Mouse (Mus musculus) layer of hippocampus, adult 2 months (tissue): ENCODE measurements around the gene Olfr1155. TPM values are rescaled to one million over a fixed set of nuclear protein-coding genes. Genes with fewer than 3 reads are reported as not detected.

ENCODE experiments used
- DNase-seq, 2 experiments: peaks; one replicate each; pipeline ENCODE4 v3.0.0; 2022; ENCODE audit warnings: low spot score in 2 of 2
- H3K27ac ChIP-seq: fragments of 200-600 bp; 2 replicates; pipeline ENCODE4 v1.8.1; 2022
- H3K4me3 ChIP-seq: fragments of 200-600 bp; 2 replicates; pipeline ENCODE4 v1.8.1; 2022; ENCODE audit warnings: mild to moderate bottlenecking
- CTCF ChIP-seq: fragments of 200-600 bp; conservative IDR thresholded peaks from 2 replicates; pipeline ENCODE4 v1.8.1; 2022; ENCODE audit warnings: antibody characterized with exemption, mild to moderate bottlenecking, moderate library complexity
- long read RNA-seq, 2 experiments: library from polyadenylated mRNA; stranded (forward); transcript quantifications; one replicate each; pipeline ENCODE4 v2.0.0; 2021; ENCODE audit warnings: borderline mapping rate in 2 of 2
- total RNA-seq, 2 experiments: library from RNA; stranded (reverse); gene quantifications; 2 replicates each; pipeline ENCODE4 v1.2.3; 2021

The Olfr1155 gene
- total RNA-seq, result not detected
- long read RNA-seq, experiment 1, result 0 reads
- long read RNA-seq, experiment 2, result 0 reads

GRCm38 (mm10) chr2:87945037-87945436 lies at the start of gene Olfr1155:
Olfr1155 (minus strand) TSS chr2:87945137.
- Histone ChIP-seq H3K27ac (no peak within 1 kb of the TSS), H3K4me3 (no peak within 1 kb of the TSS)
- DNase-seq, result no peak
- TF ChIP-seq CTCF, result no peak

GRCm38 (mm10) chr2:87989813-87990212 lies 44.9 kb upstream of the Olfr1155 start, which contains the start of gene Olfr1158:
Olfr1158 (plus strand) TSS chr2:87990113.
- no peak for TF ChIP-seq CTCF
- DNase-seq, result no peak
- Histone ChIP-seq H3K27ac (no peak within 1 kb of the TSS), H3K4me3 (no peak within 1 kb of the TSS)

- no peak for DNase-seq
- Histone ChIP-seq H3K4me3 (no peak within 1 kb of the TSS), H3K27ac (no peak within 1 kb of the TSS)
- TF ChIP-seq CTCF, result no peak
These were observed 29.6 kb upstream of the Olfr1155 start, which contains the start of gene Olfr74 for GRCm38 (mm10) chr2:87974563-87974962. Olfr74 (minus strand) TSS chr2:87974663.

- Histone ChIP-seq H3K4me3 (no peak within 1 kb of the TSS), H3K27ac (no peak within 1 kb of the TSS)
- no peak for TF ChIP-seq CTCF
- DNase-seq, result no peak
These were observed 23.3 kb upstream of the Olfr1155 start, which contains the start of gene Olfr1157 for GRCm38 (mm10) chr2:87968199-87968598. Olfr1157 (minus strand) TSS chr2:87968299.

GRCm38 (mm10) chr2:87953000-87953399 lies 8.1 kb upstream of the Olfr1155 start, which contains the start of gene Olfr1156:
Olfr1156 (minus strand) TSS chr2:87953100.
- Histone ChIP-seq H3K4me3 (no peak within 1 kb of the TSS), H3K27ac (no peak within 1 kb of the TSS)
- no peak for TF ChIP-seq CTCF
- DNase-seq, result no peak

GRCm38 (mm10) chr2:87905066-87905465 lies 39.9 kb downstream of the Olfr1155 start, which contains the start of gene Olfr1154:
Olfr1154 (minus strand) TSS chr2:87905166.
- no peak for TF ChIP-seq CTCF
- Histone ChIP-seq H3K27ac (no peak within 1 kb of the TSS), H3K4me3 (no peak within 1 kb of the TSS)
- DNase-seq, result no peak

GRCm38 (mm10) chr2:87894662-87895061 lies 50.3 kb downstream of the Olfr1155 start, which contains the start of gene Olfr1153:
Olfr1153 (plus strand) TSS chr2:87894962.
- DNase-seq, result no peak
- TF ChIP-seq CTCF, result no peak
- Histone ChIP-seq H3K27ac (no peak within 1 kb of the TSS), H3K4me3 (no peak within 1 kb of the TSS)

Other genes with a start within 250 kb of the Olfr1155 start
- gene Olfr1137, start 232.0 kb downstream of the Olfr1155 start, total RNA-seq, result not detected
- gene Olfr1138, start 205.2 kb downstream of the Olfr1155 start, total RNA-seq, result not detected
- not detected for gene Olfr1140, start 201.4 kb downstream of the Olfr1155 start, total RNA-seq
- not detected for gene Olfr1141, start 191.1 kb downstream of the Olfr1155 start, total RNA-seq
- gene Olfr152, start 165.7 kb downstream of the Olfr1155 start, total RNA-seq, result not detected
- not detected for gene Olfr1143, start 144.5 kb downstream of the Olfr1155 start, total RNA-seq
- not detected for gene Olfr1145, start 135.3 kb downstream of the Olfr1155 start, total RNA-seq
- not detected for gene Olfr1148, start 114.6 kb downstream of the Olfr1155 start, total RNA-seq
- gene Olfr1150-ps1, start 101.1 kb downstream of the Olfr1155 start, total RNA-seq, result not detected
- not detected for gene Olfr1151, start 89.3 kb downstream of the Olfr1155 start, total RNA-seq
- not detected for gene Olfr1152, start 78.6 kb downstream of the Olfr1155 start, total RNA-seq
- not detected for gene Olfr1153, start 50.2 kb downstream of the Olfr1155 start, total RNA-seq
- gene Olfr1154, start 40.0 kb downstream of the Olfr1155 start, total RNA-seq, result not detected
- gene Olfr1156, start 8.0 kb upstream of the Olfr1155 start, total RNA-seq, result under 1 TPM in 1 of 2 experiments, not detected in 1; 0.15 TPM
- gene Olfr1157, start 23.2 kb upstream of the Olfr1155 start, total RNA-seq, result not detected
- gene Olfr74, start 29.5 kb upstream of the Olfr1155 start, total RNA-seq, result not detected
- gene Olfr1158, start 45.0 kb upstream of the Olfr1155 start, total RNA-seq, result not detected
- not detected for gene Olfr1160, start 63.1 kb upstream of the Olfr1155 start, total RNA-seq
- gene Olfr1161, start 77.6 kb upstream of the Olfr1155 start, total RNA-seq, result not detected
- not detected for gene Olfr73, start 92.6 kb upstream of the Olfr1155 start, total RNA-seq
- not detected for gene Olfr1162, start 106.0 kb upstream of the Olfr1155 start, total RNA-seq
- gene Olfr1163, start 126.7 kb upstream of the Olfr1155 start, total RNA-seq, result not detected
- not detected for gene Olfr1164, start 148.8 kb upstream of the Olfr1155 start, total RNA-seq
- not detected for gene Olfr1166, start 183.1 kb upstream of the Olfr1155 start, total RNA-seq
- not detected for gene Olfr1167, start 210.1 kb upstream of the Olfr1155 start, total RNA-seq
- gene Olfr1168, start 236.7 kb upstream of the Olfr1155 start, total RNA-seq, result not detected